Mouse (Mus musculus) splenic B cell, adult 2 months (primary cell): ENCODE results near the gene Clec9a.
A peak's percentile ranks its signal among the peaks of the same experiment; 100 is the strongest.

ENCODE experiments used
- DNase-seq: peaks from one replicate; pipeline ENCODE4 v3.0.0-alpha.2; 2011; ENCODE audit warnings: low read depth, low spot score
- H3K27me3 ChIP-seq: 2 replicates; pipeline ENCODE4 v1.6.1; 2012; ENCODE audit warnings: mild to moderate bottlenecking, low read length, moderate library complexity, mixed read lengths; ENCODE audit not compliant: control insufficient read depth, poor library complexity, insufficient read depth, severe bottlenecking
- H3K36me3 ChIP-seq: 2 replicates; pipeline ENCODE4 v1.6.1; 2012; ENCODE audit warnings: mild to moderate bottlenecking, low read length, moderate library complexity, mixed read lengths; ENCODE audit not compliant: control insufficient read depth, poor library complexity, insufficient read depth, severe bottlenecking

Gene Clec9a

DNA sequence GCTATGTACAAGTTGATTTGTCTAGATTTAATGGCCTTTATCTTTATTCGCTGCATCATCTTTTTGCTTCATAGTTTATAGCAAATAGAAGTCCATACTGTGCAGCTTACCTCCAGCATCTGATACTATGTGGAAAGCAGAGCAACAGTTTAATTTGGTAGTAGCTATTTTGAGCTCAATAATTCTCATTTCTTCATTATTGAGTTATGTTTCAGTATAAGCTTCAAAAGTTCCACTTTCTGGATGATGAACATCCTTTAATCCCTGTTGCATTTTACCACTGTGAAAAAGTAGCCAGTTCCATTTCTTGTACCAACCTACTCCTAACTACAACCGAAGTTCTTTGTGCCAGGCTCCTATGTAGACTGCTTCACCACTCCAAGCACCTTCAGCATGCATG is at the start of gene Clec9a:
Clec9a (plus strand) TSS at position 301 of the 400 bp plus-strand sequence.
- no peaks in the 10 kb centered on the region for H3K36me3 ChIP-seq
- H3K27me3 ChIP-seq: no peaks in the 10 kb centered on the region
- DNase-seq: no peak

DNA sequence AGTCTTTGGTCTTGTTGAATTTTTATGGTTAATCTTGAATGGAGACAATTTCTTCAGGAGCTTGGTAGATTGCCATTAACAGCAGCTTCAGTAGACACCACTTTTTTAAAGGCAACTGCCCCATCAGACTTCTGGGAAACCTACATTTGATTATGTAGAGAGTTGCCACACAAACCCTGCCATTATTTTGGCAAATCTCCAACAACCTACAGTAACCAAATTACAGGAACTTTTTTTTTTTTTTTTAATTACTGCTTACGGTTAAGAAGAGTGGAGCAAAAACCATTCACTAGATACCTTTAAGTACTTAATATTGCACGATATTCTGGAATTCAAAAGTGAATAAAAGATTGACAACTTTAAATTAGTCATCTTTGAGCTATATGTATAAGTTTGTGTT is 49.1 kb upstream of the Clec9a start:
- 0 out of 2 replicates have a peak, but pooled peaks cover under 1% of the 10 kb centered on the region for H3K36me3 ChIP-seq
- H3K27me3 ChIP-seq: no peaks in the 10 kb centered on the region
- DNase-seq: no peak

DNA sequence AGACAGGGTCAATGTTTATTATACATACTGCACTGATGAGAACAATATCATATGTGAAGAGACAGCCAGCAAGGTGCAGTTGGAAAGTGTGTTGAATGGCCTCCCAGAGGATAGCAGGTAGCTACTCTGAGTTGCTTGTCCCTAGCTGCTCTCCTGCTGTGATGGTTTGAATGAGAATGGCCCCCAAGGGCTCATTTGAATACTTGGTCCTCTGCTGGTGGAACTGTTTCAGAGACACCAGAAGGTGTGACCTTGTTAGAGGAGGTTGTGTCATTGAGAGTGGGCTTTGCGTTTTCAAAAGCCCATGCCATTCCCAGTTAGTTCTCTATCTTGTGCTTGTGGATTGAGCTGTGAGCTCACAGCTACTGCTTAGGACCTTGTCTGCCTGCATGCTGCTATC is 44.7 kb upstream of the Clec9a start:
- no peak for DNase-seq
- no peaks in the 10 kb centered on the region for H3K27me3 ChIP-seq
- no peaks in the 10 kb centered on the region for H3K36me3 ChIP-seq

DNA sequence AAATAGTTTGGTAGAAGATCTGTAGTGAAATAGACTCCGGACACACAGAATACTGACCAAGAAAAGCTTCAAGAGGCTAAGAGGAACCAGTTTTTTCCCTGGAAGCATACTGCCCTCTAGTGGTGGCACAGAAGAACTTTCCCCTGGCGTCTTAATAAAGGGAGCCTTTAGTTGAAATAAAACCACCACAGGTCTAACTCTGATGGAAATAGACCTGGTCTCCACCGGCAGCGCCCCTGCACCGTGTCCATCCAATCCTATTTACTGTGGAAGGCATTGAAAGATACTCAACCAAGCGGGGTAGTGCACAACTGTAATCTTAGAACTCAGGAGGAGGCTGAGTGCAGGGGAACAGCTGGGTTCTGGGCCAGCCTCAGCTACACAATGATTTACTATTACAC is 42.7 kb upstream of the Clec9a start:
- DNase-seq: peak; percentile 84

DNA sequence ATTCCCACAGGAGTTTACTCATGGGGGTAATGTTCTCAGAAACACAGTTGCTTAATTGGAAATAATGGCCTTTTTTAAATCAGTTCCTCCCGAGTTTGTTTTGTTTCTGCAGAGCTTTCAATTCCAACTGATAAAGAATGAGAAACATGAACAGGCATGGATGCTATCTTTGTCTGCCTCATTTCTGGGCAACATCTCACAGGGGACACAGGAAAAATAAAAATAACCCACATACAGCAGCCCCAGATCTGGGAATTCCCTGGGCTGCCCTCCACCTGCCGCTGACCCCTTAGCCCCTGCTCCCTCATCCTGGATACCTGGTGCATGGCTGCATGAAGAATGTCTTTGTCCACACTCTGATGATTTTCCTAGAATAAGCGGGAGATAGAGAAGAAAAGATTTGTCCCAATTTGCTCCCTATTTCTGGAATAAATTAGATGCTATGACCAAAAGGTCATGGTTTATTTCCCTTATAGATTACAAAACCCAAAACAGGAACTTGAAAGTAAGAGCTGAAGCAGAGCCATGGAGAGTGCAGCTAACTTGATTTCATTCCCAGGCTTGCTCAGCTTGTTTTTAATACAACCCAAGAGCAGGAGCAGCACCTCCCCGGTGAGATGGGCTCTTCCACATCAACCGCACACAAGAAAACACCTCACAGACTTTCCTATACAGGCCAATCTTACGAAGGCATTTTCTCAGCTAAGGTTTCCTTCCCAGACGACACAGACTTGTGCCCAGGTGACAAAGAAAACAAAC is 39.1 kb upstream of the Clec9a start:
- no peaks in the 10 kb centered on the region; the same call in 1 of the 2 replicates for H3K27me3 ChIP-seq
- peak; percentile 25 for DNase-seq
- no peaks in the 10 kb centered on the region for H3K36me3 ChIP-seq

More for the DNA sequence above, 42.7 kb upstream of the Clec9a start:
- Histone ChIP-seq H3K27me3 (no peaks in the 10 kb centered on the region; the same call in 1 of the 2 replicates), H3K36me3 (no peaks in the 10 kb centered on the region)

DNA sequence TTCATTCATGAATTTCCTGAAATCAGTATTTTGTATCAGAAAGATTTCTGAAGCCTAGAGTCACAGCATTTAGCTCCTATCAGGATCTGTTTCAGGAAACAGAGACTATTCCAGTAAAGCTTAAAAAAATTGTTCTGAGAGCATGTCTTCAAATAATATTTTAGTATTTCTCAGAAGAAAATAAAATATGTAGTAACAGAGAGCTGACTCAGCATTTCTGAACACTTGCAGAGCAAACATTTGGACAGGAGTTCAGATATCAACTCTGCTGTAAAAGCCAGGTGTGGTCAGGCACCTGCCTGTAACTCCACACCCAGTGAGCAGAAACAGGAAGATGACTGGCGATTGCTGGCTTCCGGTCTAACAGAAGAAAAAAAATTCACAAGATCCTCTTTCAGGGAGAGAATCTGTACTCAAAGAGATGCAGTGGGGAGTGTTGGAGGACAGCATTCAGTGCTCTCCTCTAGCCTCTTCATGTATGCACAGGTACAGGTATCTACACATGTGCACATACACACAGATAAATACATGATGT is 33.7 kb upstream of the Clec9a start:
- Histone ChIP-seq H3K27me3 (no peaks in the 10 kb centered on the region), H3K36me3 (no peaks in the 10 kb centered on the region)
- DNase-seq: peak; percentile 69

DNA sequence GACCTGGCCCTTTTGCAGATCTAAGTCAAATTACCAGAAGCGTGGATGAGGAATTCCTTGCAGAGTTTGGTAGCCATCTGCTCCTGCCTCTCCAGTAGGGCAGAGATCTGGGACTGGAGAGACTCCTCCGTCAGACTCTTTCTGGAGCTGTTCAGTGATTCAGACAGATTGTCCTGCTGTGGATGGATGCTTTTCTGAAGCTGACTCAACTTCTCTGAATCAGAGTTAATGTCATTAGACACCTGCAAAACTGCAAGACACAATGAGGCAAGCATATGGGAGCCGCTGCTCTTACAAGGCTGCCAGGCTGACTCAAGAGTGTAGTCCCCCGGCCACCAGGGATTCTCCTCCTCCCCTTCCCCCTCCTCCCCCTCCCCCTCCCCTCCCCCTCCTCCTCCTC is 28.2 kb upstream of the Clec9a start:
- Histone ChIP-seq H3K27me3 (no peaks in the 10 kb centered on the region), H3K36me3 (no peaks in the 10 kb centered on the region)
- no peak for DNase-seq

DNA sequence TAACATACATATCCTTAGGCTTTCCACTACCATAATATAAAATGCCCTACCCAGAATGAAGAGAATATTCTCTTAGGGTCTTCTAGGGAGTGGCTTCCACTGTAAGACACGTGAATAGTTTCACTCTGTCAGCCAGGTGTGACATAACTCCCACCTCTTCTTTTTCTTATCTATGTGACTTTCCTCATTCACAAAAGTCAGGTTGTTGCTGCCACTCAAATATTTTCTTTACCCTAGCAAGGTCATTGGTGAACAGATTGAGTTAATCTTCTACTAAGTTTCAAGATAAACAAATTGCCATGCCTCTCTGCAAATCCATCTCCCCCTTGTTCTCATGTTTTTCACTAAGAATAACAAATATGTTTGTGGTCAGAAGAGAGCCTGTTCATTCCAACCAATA is 26.9 kb upstream of the Clec9a start:
- Histone ChIP-seq H3K27me3 (no peaks in the 10 kb centered on the region), H3K36me3 (no peaks in the 10 kb centered on the region)
- DNase-seq: no peak

DNA sequence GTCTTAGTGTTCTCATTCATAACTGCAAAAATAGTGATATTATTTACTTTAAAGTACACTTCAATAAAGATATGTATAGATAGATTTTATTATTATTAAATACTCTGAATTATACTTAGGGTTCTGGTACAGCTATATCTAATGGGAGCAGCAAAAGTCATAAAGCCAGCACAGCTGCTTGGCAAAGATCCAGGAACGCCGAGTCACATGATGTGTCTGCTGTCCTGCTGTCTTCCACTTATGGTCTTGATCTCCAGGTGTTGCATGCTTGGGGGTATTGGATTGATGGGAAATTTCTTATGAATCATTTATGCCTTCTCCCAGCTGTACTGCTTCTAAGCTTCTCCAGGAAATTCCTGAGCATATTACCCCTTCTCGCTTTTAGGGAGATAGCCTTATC is 25.2 kb upstream of the Clec9a start:
- no peaks in the 10 kb centered on the region for H3K27me3 ChIP-seq

DNA sequence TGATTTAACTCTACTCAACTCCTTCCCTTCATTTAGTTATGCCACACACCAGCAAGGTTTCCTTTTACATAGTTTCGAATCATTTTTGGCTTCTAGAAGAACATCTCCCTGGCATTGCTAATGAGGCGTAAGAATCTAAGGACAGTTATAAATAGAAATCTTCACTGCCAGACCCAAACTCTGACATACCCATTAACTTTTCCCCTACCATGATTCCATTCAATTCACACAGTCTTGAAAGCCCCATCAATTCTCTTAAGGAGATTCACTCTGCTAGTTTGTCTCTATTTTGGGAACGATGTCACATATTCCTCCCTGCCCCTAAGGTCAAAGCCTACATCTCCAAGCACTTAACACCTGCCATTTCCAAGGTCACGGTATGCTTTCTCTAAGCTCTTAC is 23.7 kb upstream of the Clec9a start:
- no peaks in the 10 kb centered on the region for H3K36me3 ChIP-seq
- no peak for DNase-seq
- no peaks in the 10 kb centered on the region; the same call in 1 of the 2 replicates for H3K27me3 ChIP-seq

More for the DNA sequence above, 25.2 kb upstream of the Clec9a start:
- no peak for DNase-seq
- H3K36me3 ChIP-seq: no peaks in the 10 kb centered on the region

DNA sequence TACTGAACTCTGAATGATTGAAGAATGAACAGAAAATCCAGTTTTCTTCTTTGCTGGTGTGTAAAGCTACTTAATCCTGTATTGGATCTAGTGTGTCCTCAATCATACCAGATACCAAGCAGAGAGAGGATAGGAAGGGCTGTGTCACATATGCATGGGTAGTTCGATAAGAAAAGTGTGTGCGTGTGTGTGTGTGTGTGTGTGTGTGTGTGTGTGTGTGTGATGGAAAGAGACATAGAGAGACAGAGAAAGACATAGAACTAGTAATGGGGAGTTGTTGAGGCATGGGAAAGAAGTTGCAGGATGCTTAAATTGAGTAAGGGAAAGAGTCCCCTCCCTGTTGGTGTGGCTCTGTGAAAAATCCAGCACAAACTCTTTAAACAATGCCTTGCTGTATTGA is 22.9 kb upstream of the Clec9a start, which contains the start of gene Clec12b:
Clec12b (minus strand) TSS at position 101 of the 400 bp plus-strand sequence.
- no peak for DNase-seq
- H3K27me3 ChIP-seq: no peaks in the 10 kb centered on the region; the same call in 1 of the 2 replicates
- no peaks in the 10 kb centered on the region for H3K36me3 ChIP-seq

DNA sequence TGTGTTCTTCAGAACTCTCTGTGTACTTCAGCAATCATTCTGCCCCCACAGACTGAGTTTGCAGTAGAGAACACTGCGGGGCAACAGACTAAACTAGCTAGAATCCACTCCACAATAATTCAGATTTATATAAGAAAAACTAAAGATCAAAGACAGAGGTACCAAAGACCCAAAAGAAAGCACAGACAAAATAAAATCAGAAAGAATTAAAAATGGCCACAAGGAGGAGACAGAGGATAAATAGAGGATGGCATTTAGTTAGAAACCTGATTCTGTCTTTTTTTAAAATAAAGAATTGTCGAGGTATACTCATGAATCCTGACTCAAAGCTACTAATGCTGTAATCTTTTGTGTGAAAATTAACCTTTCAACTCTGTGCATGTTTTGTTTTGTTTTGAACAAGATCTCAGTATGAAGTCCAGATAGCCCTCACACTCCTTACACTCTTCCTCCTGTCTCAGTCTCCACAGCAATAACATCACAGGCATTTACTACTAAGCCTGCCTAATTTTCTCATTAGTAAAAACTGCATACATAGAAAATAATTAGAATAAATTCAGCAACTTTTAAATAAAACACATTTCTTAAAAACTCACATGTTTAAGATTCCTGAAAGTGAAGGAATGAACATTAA is 15.5 kb upstream of the Clec9a start:
- peak; percentile 59 for DNase-seq
- Histone ChIP-seq H3K27me3 (no peaks in the 10 kb centered on the region; the same call in 1 of the 2 replicates), H3K36me3 (no peaks in the 10 kb centered on the region)

DNA sequence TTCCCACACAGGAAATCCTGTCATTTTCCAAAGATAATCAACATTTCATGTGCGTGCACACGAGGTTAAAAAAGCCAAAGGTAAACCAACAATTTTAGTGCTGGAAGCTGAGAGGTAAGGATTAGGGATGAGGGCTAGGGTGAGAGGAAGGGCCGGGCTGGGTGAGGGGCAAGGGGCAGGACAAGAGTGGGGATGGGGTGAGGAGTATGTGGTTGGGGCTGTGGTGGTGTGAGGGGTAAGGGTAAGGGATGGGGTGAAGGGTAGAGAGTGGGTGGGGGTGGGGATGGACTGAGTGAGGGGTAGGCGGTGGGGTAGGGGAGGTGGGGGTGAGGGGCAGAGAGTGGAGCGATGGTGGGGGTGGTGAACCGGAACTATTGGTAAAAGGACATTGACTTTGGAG is 14.9 kb upstream of the Clec9a start:
- no peaks in the 10 kb centered on the region; the same call in 1 of the 2 replicates for H3K27me3 ChIP-seq
- no peak for DNase-seq
- H3K36me3 ChIP-seq: no peaks in the 10 kb centered on the region

DNA sequence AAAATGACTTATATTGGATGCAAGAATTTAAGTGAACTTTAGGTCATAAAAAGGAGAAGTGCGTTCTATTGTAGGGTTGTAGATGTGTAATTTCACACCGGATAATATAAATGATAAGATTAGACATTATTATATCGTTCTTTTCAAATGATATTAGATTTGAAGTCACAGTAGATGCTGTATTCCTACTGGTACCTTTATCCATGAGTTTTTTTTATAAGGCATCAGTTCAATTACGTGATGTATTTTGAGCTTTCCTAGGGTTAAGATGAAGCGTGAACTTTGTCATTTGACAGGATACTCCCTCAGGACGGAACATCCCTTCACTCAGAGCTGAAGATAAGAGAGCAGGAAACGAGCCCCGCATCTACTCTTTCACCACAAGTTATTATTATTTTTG is 11.7 kb upstream of the Clec9a start, which contains the start of gene Clec1b:
Clec1b (plus strand) TSS at position 301 of the 400 bp plus-strand sequence.
- H3K36me3 ChIP-seq: no peaks in the 10 kb centered on the region
- DNase-seq: no peak
- H3K27me3 ChIP-seq: no peaks in the 10 kb centered on the region

DNA sequence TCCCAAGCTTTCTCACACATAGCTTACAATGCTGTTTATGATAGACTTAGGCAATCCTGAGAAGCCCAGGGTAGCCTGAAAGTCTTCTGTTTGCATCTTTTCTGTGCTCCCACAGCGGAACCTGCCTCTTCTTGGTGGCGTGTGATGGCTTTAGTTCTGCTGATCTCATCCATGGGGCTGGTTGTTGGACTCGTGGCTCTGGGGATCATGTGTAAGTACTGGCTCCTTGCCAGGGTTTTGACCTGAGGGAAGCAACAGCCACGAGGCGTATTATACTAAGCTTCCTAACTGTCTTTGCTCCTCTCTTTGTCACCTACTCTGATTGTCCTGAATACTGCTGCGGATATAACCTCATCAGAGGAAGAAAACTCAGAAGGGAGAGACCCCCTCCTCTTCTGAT is 8.7 kb upstream of the Clec9a start:
- H3K27me3 ChIP-seq: no peaks in the 10 kb centered on the region
- no peak for DNase-seq
- H3K36me3 ChIP-seq: no peaks in the 10 kb centered on the region
